Mouse (Mus musculus) leukemia stem cell, adult 10-12 weeks (primary cell): ENCODE measurements around the gene Ssxb2. TPM values are rescaled to one million over a fixed set of nuclear protein-coding genes. Genes with fewer than 3 reads are reported as not detected.

Experiments used
- polyA plus RNA-seq: library from polyadenylated mRNA; stranded (reverse); fragments of >175 nt; gene quantifications from 2 replicates; pipeline ENCODE4 v1.2.3, GENCODE M21; 2012; ENCODE audit warnings: low replicate concordance

The Ssxb2 gene
- polyA plus RNA-seq, result not detected in 2 replicates

DNA sequence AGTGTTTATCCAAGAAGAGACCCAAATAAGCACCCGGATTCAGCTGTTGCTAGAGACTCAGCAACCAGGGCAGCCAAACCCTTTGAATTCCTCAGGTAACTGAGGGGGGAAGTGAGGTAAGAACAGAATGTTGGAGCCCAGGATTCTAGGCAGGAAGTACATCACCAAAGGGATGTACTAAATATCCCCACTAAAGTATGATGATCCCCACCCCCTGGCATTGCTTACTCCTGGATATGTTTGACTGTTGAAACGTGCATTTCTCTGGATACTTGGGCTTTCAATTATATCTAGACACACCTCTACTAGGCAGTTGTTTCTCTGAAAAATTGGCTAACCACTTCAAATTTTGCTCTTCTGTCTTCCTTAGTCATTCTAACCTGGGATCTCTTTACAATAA, at the start of gene Ssxb2:
Gene Ssxb2, minus strand, starts transcription at position 101 of the 400 bp plus-strand sequence.

DNA sequence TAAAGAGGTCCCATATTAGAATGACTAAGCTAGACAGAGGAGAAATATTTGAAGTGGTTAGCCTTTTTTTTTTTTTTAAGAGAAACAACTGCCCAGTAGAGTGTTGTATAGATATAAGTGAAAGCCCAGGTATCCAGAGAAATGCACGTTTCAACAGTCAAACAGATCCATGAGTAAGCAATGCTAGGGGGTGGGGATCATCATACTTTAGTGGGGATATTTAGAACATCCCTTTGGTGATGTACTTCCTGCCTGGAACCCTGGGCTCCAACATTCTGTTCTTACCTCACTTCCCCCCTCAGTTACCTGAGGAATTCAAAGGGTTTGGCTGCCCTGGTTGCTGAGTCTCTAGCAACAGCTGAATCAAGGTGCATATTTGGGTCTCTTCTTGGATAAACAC, 48.5 kb downstream of the Ssxb2 start, which contains the start of gene Ssxb1:
Gene Ssxb1, plus strand, starts transcription at position 301 of the 400 bp plus-strand sequence.

Other genes with a start within 250 kb of the Ssxb2 start
- 28.1 and 60.5 TPM in 2 replicates for gene Ftsj1, start 209.3 kb downstream of the Ssxb2 start, polyA plus RNA-seq
- gene Slc38a5, start 190.6 kb downstream of the Ssxb2 start, polyA plus RNA-seq, result 12.2 and 298 TPM in 2 replicates
- not detected in 2 replicates for gene Ssxb10, start 134.3 kb downstream of the Ssxb2 start, polyA plus RNA-seq
- not detected in 2 replicates for gene Ssxb9, start 94.7 kb downstream of the Ssxb2 start, polyA plus RNA-seq
- gene Ssxb1, start 48.4 kb downstream of the Ssxb2 start, polyA plus RNA-seq, result not detected in 2 replicates
- not detected in 2 replicates for gene Gm14459, start 63.2 kb upstream of the Ssxb2 start, polyA plus RNA-seq
- gene Ssxb6, start 86.5 kb upstream of the Ssxb2 start, polyA plus RNA-seq, result not detected in 2 replicates
- not detected in 2 replicates for gene Ssxb3, start 130.1 kb upstream of the Ssxb2 start, polyA plus RNA-seq
- not detected in 2 replicates for gene Ssxb8, start 229.1 kb upstream of the Ssxb2 start, polyA plus RNA-seq